Mouse (Mus musculus) CD4-positive helper T cell, adult 2 months (primary cell): ENCODE data around the gene Ppm1j.
A peak's percentile ranks its signal among the peaks of the same experiment; 100 is the strongest.
"Not testable (repeated sequence)": the region's sequence is repeated elsewhere in the genome, so short reads cannot be mapped to it uniquely, and the experiment has no call there.

Experiments used
- DNase-seq: peaks from one replicate; pipeline ENCODE4 v3.0.0-alpha.2; 2012; ENCODE audit warnings: low read depth, missing footprints, low spot score

Gene Ppm1j

DNA sequence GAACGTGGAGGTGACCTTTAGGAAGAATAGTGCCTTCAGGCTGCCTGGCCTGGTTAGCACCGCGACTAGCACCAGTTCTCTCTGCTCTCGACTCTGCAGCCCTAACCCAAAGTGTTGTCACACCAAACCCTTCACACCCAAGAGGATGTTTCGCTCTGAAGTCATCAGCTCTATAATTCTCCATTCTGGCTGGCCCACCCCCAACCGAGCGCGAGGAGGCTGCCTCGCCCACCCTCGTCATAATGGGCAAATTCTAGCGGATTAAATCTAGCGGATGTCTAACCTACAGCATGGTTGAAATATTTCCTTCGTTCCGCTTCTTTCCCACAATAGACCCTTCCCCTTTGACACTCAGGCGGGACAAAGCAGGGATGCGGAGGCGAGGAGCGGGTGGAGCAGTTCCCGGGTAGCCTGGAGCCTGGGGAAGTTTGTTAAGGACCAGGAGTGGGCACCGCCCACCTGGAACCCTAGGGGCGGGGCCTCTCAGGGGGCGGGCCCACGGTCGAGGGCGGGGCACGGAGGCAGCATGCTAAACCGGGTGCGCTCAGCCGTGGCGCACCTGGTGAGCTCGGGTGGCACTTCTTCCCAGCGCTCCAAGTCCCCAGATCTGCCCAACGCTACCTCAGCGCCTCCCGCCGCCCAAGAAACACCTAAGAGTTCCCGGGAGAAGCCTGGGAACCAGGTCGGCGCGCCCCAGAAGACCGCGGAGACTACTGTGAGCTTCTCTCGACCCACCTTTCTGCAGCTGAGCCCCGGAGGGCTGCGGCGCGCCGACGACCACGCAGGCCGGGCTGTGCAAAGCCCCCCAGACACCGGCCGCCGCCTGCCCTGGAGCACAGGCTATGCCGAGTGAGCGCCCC is at the start of gene Ppm1j:
Gene Ppm1j, plus strand, starts transcription at position 496 of the 860 bp plus-strand sequence.
- peak; percentile 78 for DNase-seq

DNA sequence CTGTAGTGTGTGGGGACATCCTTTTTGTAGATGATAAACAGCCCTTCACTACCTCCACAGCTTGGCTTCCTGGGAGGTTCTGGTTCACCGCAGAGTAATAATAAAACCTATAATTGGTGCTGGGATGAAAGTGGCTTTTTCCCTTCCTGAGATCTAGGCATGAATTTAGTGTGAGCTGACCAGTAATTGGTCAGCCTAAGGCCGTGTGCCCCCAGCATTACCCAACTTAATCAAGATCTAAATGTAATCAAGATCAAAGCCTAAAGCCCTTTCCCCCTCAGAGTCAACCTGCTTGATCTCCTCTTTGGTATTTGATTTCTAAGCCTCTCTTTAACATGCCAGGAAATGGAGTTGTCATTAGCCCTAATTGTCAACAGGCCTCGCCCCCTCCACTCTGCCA is 47.9 kb upstream of the Ppm1j start:
- DNase-seq = no peak

DNA sequence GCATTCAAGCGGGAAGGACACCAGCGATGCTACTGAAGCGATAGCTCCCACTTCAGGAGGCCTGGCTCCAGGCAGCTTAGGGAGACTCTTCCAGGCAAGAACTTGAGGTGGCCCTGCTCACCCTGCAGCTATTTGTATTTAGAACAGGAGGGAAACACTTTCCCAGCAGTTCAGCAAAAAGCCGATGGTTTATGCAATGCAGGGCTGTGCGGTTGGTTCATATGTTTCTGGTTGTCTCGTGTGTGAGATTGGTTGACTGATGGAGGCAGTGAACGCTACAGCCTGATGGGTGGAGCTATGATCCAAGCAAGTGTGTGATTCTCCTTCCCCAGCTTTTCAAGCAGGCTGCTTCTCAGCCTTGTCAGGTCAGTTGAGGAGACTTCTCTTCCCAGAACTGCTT is 46.2 kb upstream of the Ppm1j start:
- DNase-seq = no peak

DNA sequence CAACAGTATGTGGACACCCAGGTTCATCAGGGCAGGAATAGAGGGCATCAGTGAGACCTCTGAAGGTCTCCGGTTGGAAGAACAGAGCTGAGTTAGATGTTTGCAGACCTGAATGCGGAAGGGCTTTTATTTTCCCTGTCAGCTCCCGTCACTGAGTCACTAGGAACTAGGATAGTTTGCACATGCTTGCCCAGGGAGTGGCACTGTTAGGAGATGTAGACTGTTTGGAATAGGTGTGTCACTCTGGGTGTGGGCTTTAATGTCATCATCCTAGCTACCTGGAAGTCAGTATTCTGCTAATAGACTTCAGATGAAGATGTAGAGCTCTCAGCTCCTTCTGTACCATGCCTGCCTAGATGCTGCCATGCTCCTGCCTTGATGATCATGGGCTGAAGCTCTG is 38.9 kb upstream of the Ppm1j start:
- DNase-seq = no peak

DNA sequence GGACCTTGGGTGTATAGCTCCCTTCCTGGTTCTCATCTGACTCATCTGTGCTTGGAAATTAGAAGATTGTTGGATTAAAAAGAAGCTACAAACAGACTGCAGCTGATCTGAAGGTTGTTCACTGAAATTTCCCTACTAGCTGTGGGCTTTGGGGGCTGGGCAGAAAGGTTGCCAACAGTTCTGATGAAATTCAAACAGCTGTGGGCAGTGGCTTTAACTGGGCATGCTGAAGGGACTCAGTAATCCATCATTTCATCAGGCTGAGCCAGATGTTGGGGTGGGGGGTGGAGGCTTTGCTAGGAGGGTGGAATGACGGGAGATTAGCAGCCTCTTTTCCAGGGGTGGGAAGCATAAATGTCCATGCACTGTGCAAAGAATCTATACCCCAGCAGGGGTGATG is 37.7 kb upstream of the Ppm1j start:
- DNase-seq = no peak

DNA sequence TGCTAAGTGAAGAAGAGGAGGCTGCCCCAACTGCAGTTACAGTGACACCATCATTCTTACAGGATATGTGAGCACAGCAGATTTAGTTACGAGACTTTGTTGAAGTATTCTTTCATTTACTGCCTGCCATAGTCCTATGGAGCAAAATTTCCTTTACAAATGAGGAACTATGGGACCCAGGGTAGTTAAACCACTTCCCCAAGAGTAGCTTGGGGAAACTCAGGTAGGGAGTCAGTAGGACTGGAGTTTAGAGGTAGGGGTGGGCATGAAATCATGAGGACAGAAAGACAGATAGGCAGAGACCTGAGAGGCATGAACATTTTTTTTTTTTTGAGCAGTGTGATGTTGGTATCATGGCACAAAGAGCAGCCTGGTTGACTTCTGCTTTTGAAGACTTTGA is 37.0 kb upstream of the Ppm1j start:
- DNase-seq = no peak

DNA sequence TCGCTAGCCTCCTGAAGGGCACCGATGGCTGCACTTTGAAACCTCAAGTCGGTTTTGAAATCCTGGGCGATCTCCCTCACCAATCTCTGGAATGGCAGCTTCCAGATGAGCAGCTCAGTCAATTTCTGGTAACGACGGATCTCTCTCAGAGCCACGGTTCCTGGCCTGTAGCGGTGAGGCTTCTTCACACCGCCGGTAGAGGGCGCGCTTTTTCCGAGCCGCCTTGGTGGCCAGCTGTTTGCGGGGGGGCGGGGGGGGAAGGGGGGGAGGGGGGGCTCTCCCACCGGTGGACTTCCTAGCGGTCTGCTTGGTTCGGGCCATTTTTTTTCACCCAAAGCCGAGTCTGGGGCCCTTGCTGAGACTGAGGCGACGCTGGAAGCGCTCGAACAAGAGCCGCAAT is 28.0 kb upstream of the Ppm1j start:
- peak; percentile 26 for DNase-seq

DNA sequence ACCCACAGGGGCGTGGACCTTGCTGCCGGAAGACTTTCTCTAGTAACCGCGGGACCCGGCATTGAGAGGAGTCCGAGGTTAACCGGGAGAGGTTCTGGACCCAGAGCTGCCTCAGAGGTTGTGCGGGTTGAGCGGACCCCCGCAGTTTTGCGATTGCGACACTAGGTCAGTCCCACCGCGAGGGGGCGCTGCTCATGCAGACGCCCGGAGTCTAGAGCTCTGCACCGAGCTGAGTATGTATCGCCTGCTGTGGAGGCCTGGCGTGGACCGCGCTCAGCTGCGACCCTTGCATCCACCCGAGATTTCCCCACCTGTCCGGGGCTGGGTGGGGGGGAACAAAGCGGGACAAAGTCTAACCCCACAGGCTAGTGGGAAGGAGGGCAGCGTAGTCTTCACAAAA is 22.4 kb upstream of the Ppm1j start:
- peak; percentile 79 for DNase-seq

DNA sequence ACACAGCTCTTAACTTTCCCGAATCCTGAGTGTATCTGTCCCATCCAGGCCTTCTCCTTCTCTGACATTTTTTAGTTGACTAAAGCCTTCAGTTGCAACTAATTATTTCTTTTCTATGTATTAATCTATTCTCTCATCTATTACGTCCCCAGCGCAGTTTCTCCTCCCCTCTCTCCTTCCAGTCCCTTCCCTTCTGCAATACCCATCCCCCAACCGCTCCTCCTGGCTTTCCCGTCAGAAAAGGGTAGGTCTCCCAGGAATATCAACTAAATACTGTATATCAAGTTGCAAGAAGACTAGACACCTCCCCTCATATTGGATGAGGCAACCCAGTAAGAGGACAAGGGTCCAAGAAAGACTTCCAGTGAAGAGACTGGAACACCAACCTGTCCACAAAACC is 22.0 kb upstream of the Ppm1j start:
- DNase-seq = no peak

DNA sequence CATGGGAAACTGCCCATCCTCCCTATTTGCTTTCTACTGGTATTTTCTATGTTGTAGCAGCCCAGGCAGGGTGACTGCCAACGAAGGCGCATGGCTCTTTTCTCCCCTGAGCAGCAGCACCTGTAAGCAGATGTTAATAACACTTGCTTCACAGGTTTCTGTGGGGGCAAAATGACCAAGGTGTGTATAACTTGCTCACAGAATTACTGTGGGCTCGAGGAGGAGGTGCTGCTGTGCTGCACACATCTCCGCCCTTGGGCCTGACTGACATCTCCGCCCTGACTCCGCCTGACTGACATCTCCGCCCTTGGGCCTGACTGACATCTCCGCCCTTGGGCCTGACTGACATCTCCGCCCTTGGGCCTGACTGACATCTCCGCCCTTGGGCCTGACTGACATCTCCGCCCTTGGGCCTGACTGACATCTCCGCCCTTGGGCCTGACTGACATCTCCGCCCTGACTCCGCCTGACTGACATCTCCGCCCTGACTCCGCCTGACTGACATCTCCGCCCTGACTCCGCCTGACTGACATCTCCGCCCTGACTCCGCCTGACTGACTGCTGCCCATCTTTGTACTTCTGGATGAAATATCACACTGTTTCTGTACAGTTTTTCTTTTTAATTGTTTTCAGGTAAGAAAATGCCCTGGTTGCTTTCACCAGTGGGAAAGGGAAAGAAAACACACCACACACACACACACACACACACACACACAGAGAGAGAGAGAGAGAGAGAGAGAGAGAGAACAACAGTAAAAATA is 18.6 kb upstream of the Ppm1j start:
- DNase-seq = not testable (repeated sequence)

DNA sequence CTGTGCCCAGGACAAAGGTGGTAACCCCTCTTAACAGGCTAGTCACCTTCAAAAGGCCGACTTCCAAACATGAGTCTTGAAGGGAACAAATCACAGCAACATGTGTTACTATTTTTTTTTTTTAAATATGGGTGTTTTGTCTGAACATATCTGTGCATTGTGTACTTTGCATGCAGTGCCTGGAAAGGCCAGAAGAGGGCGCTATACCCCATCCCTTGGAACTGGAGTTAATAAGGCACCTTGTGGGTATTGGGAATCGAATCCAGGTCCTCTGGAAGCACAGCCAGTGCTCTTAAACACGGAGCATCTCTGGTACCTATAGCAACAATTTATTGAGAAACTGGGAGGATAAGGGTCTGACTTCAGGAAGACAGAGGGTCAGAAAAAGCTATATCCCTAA is 15.8 kb upstream of the Ppm1j start:
- peak; percentile 58 for DNase-seq

DNA sequence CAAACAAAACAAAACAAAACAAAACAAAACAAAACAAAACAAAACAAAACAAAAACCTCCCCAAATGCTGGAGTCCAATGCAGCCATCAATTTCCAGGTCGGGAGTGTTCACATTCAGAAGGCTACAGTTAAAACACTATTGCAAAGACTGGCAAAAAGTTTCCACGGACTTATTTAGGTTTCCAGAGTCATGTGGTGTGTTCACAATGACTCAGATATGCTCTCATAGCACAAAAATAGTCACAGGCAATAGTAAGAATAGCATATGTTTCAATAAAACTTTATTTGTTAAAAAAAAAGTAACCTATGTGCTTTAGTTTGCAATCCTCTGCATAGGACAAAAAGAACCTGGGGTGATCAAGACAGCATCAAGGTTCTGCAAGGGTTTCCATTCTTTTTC is 13.7 kb upstream of the Ppm1j start:
- DNase-seq = no peak

DNA sequence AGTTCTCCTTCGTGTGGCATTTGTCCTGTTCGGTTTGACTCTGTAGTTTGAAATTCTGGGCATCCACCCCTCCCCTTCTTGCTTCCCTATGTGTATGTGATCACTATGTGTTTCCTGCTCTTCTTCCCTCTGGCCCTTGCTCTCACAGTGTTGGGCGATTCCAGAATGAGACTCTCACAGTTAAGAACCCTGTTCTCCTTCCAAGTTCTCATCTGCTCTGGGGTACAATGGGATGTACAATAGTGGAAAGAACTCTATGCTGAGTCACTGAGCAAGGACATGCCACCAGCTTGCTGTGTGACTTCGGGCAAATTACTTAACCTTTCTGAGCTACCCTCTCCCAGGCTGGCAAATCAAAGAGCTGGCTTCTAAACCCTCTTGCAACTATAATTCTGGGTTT is 13.1 kb upstream of the Ppm1j start:
- no peak for DNase-seq

DNA sequence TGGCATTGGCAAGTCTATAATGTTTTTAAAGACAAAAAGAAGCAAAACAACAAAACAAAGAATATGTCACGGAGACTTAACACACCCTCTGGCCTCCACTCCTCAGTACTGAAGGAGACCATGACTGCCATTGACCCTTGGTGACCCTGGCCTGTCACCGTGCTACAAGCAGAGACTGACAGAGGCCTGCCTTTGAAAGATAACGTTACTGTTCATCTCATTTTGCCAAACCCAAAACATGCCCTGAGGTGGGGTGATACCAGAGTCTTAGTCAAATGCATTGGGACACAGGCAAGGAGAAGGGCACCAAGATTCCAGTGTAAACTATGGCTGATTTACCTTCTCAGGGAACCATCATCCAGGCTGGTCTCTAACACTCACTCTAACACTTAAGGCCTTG is 11.7 kb upstream of the Ppm1j start:
- DNase-seq = no peak

DNA sequence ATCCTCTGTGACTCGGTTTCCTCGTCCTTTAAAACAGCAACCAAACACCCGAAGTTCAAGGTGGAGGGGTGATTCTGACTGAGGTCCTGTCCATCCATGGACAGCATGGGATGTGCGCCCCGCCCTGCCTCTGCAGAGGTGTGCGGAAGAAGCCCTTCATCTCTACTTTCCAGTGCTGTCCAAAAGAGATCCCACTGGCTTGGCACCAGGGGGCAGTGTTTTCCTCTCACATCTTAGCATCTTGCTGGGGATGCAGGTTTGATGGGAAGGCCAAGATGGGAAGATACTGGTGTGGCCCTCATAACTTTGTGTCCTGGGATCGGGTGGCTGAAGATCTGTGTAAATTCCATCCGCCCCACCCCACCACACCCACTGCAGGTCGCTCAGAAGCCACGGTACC is 10.8 kb upstream of the Ppm1j start:
- DNase-seq = peak; percentile 41

DNA sequence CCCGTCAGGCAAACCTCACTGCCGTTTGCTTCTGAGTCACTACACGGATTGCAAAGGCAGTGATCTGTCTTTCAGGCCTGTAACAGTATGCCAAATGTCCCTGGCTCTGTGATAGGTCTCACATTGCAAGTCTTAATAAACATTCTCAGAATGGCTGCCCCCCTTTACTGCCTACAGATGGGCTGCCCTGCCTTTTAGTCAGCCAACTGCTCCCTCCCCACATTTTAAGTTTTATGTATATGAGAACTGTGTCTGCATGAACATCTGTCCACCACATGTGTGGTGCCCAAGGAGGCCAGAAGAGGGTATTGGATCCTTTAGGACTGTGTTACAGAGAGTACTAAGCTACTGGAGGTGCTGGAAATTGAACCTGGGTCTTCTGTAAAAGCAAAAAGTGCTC is 9.9 kb upstream of the Ppm1j start:
- DNase-seq = no peak

DNA sequence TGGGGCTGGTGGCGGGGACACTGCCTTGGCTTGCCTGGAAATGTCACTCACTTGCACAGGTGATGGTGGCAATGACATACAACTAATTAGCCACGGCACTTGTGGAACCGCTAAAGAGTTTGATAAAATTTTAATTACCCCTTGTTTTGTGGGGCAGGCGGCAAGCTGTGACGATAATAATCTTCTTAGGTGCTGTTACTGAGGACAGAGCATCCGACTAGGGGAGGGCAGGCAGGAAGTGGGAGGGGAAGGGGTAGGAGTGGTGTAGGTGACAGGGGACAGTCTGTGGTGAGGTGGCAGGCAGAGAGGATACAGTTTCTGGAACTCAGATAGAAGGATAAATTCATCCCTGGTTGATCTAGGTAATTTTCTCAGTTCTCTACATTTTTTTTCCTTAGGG is 9.4 kb upstream of the Ppm1j start:
- DNase-seq = peak; percentile 82

DNA sequence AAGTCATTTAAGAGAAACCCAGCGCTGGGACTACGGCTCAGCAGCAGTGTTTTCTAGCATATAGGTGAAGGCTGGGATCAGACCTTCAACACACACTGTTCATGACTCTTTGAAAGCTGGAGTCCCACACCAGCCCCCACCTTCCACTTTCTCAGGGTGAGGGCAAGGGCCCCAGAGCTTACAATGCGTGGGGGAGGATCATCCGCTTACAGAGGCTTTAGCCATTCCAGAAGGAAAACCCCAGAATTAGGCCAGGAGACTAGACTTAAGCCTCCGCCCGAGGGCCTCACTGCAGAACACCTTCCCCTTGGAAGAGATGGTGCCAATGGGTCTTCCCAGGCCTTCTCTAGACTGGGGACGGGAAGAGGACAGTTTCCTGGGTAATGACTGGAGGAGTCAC is 7.6 kb upstream of the Ppm1j start:
- DNase-seq = no peak

DNA sequence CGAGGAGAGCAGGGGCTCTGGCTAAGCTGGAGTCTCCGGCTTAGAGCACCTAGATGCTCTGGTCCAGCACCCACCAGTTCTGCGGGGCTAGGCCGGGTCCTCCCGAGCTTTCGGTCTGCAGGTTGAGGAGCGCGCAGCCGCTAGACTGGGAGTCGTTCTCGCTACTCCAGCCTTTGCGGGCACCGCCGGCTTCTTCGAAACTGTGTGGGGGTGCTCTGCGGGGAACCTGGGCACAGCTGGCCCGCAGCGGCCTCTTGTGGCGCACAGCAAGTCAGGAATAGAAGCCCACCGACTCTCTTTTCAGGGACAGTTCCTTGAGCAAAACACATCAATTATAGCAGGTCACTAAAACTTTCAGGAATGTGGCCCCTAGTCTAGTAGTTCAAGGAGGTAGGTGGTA is 3.5 kb upstream of the Ppm1j start:
- DNase-seq = peak; percentile 63

DNA sequence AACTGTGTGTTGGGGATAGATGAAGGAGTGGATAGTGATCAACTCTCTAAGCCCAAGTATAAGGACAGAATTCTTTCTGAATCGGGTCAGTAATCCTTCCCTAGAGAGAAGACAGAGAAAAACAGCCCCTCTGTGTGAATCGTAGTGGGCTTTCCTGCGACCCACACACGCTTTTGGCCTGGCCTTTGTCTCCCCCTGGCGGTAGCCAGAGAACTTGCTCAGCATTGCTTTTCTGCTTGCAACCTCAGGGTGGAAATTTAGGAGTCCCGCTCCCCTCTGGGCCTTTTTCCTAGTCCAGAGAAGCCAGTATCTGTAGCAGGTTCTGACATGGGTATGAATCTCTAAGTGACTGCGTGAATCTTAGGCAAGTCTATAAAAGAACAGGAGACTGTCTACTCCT is 907 bp upstream of the Ppm1j start:
- DNase-seq = peak; percentile 74

DNA sequence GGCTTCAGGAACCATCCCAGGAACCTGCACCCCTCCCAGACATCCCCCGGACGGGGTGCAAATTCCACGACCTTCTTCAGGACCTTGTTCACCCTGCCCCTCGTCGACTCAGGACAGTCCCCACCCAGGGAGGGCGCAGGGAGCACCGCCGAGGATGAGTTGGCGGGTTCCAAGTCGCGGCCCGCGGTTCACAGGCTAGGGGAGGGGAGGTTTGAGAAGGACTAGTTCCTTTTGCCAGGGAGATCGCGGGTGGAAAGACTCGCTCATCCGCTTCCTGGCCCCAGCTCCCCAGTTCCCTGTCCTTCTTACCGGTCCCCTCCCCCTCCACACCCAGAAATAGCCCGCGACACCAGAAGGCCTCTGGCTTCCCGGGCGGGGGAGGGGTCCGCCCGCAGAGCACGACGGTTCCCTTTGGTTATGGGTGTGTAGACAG is 631 bp downstream of the Ppm1j start, which contains the start of gene Fam19a3:
Gene Fam19a3, minus strand, starts transcription at position 370 of the 433 bp plus-strand sequence.
- peak; percentile 72 for DNase-seq

DNA sequence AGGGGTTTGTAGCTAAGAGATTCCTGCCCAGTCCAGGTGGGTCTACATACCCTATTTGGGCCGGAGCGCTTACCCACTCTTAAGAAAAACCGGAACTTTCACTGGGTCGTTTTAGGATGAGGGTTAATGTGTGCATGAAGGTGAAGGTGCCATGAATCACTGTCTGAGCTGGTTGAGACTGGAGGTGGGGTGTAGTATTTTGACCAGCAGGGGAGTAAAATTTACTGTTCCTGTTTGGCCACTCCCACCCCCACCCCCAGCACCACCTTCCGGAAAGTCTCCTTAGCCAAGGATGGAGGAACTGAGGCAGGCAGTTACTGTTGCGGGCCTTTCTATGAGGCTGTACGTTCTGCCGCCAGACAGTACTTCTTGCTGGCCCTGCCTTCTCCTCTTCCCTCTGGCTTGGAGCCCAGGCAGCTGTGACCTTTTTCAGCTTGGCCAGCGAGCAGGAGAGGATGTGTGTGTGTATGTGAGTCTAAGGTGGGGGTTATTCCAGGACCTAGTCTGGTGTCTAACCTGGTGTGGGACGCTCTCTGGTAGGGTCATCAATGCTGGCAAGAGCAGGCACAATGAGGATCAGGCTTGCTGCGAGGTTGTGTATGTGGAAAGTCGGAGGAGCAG is 1.3 kb downstream of the Ppm1j start:
- DNase-seq = peak; percentile 48
